Mouse (Mus musculus) kidney, adult 2 months (tissue): ENCODE results near the gene Col6a4.

ENCODE experiments used
- CTCF ChIP-seq: fragments of 200-500 bp; conservative IDR thresholded peaks from 2 replicates; pipeline ENCODE4 v1.5.1; 2011; ENCODE audit warnings: low read depth, mild to moderate bottlenecking, control low read depth, low read length, moderate library complexity, mixed read lengths; ENCODE audit not compliant: insufficient read depth, insufficient read length
- POLR2A ChIP-seq: fragments of 200-500 bp; IDR thresholded peaks from one replicate; pipeline ENCODE4 v1.6.1; 2011; ENCODE audit warnings: low read depth, low read length, control low read depth

GRCm38 (mm10) chr9:105970901-105971300 lies 125.7 kb downstream of the Col6a4 start:
- TF ChIP-seq CTCF (no peak), POLR2A (no peak)
